ENCODE assay signal across 8 mouse cellular contexts in genomic region chr2:173586118-173586968, GRCm38 (mm10). TPM values are rescaled to one million over a fixed set of nuclear protein-coding genes. Genes with fewer than 3 reads are reported as not detected.
DNase-seq lines count a peak whose midpoint lies in the region; ATAC-seq lines count a peak whose summit lies in the region.

No protein-coding gene starts in this region.

- H3K27me3 ChIP-seq in hindbrain, embryonic 14.5 days (ENCODE audit: control insufficient read depth, insufficient read depth, low read length) = peaks cover 15% of the 10 kb centered on the region

- H3K9ac ChIP-seq in hindbrain, embryonic 14.5 days = peak overlapping the region; percentile 54

- peaks cover 5% of the 10 kb centered on the region; the same call in 1 of the 2 replicates for H3K4me1 ChIP-seq in hindbrain, embryonic 14.5 days (replicated peaks; ENCODE audit: control insufficient read depth, insufficient read depth, low read length)

- H3K4me2 ChIP-seq in hindbrain, embryonic 14.5 days (replicated peaks) = peak overlapping the region; percentile 79

- peak; percentile 68 for DNase-seq in T-cell, adult 2 months (ENCODE audit: low spot score)
- DNase-seq in cerebellum, postnatal 10 days = peak; percentile 86 to 87
- DNase-seq in frontal cortex, postnatal 25 days (ENCODE audit: low spot score in 2 of 2) = peak; percentile 18 to 36
- DNase-seq in hindbrain, embryonic 14.5 days (ENCODE audit: low spot score) = peak; percentile 60
- peak; percentile 72 for DNase-seq in left cerebral cortex, postnatal 4 days
- DNase-seq in mesoderm, embryonic 11.5 days (ENCODE audit: low read depth, low spot score) = peak; percentile 80
- DNase-seq in skeletal muscle tissue, adult 2 months (ENCODE audit: low read depth, low spot score) = peak; percentile 23
- peak; percentile 70 for DNase-seq in yolk sac, embryonic 10.5 days (ENCODE audit: low spot score)

- under 1% methylated on average over 68 of the region's 68 CpGs for WGBS in hindbrain, embryonic 14.5 days

- intact Hi-C loops in left cerebral cortex, postnatal 4 days (cut with DNase I) = loop anchor here (5.0 to 10.0 kb wide), 5 partner anchors 491 to 1318 kb away; partner anchors contain the start of genes Gnas and Stx16

- H3K27ac ChIP-seq in hindbrain, embryonic 14.5 days = peak overlapping the region; percentile 69; the same call in 1 of the 2 replicates

- peaks cover 5% of the 10 kb centered on the region; the same call in 1 of the 2 replicates for H3K9me3 ChIP-seq in hindbrain, embryonic 14.5 days (ENCODE audit: control insufficient read depth, low read length)

- ATAC-seq in hindbrain, embryonic 14.5 days (ENCODE audit: low FRiP score) = peak; percentile 44; the same call in 1 of the 2 replicates

- H3K36me3 ChIP-seq in hindbrain, embryonic 14.5 days (replicated peaks; ENCODE audit: control insufficient read depth, insufficient read depth) = no peaks in the 10 kb centered on the region

- H3K4me3 ChIP-seq in hindbrain, embryonic 14.5 days (replicated peaks; ENCODE audit: low read length) = peak overlapping the region; percentile 38

RNA-seq across cellular contexts. Expression of gene Ankrd60, which starts 8.2 kb away (rescaled TPM):
- not detected in 2 replicates for polyA plus RNA-seq in hindbrain, embryonic 14.5 days (2014; fragmentation: Nextera tagmentation; extraction: Ambion mirVana)
- not detected for total RNA-seq in left cerebral cortex, postnatal 4 days (2021)

Comparison
In these comparisons a context has a peak if more than half of its experiments do, and no peak if none do; other contexts are left out.
1. Peak in every context shown above with its lines: DNase-seq, ATAC-seq, H3K4me3 ChIP-seq and H3K27ac ChIP-seq.
2. DNase-seq: peak in every context shown above with its lines; median percentile 86 in cerebellum, postnatal 10 days; 80 in mesoderm, embryonic 11.5 days; 72 in left cerebral cortex, postnatal 4 days; 70 in yolk sac, embryonic 10.5 days; 68 in T-cell, adult 2 months; 60 in hindbrain, embryonic 14.5 days; 27 in frontal cortex, postnatal 25 days; 23 in skeletal muscle tissue, adult 2 months.